Mouse (Mus musculus) intestine, embryonic 15.5 days (tissue): ENCODE measurements at regions not wholly inside any gene's neighbourhood (a gene's known extent, or its start where the extent isn't known, plus 50 kb on each side); places are given as distances from the start of the nearest gene placed in this dataset.

Experiments used
- ATAC-seq: fragments of 200-750 bp; cut with Nextera tagmentation; 2 replicates; pipeline ENCODE4 v1.8.0; 2017; ENCODE audit warnings: moderate TSS enrichment, moderate library complexity
- H3K27ac ChIP-seq: fragments of 300-500 bp; sonication (generic); 2 replicates; pipeline ENCODE4 v1.5.1; 2015; ENCODE audit warnings: mild to moderate bottlenecking, inconsistent platforms
- H3K27me3 ChIP-seq: fragments of 300-500 bp; sonication (generic); replicated peaks from 2 replicates; pipeline ENCODE4 v1.6.1; 2015; ENCODE audit warnings: inconsistent platforms
- H3K36me3 ChIP-seq: fragments of 300-500 bp; sonication (generic); 2 replicates; pipeline ENCODE4 v1.6.1; 2015; ENCODE audit warnings: inconsistent platforms
- H3K4me1 ChIP-seq: fragments of 300-500 bp; sonication (generic); replicated peaks from 2 replicates; pipeline ENCODE4 v1.6.1; 2015; ENCODE audit warnings: inconsistent platforms
- H3K4me2 ChIP-seq: fragments of 300-500 bp; sonication (generic); replicated peaks from 2 replicates; pipeline ENCODE4 v1.6.1; 2015; ENCODE audit warnings: mild to moderate bottlenecking, inconsistent platforms
- H3K4me3 ChIP-seq: fragments of 300-500 bp; sonication (generic); replicated peaks from 2 replicates; pipeline ENCODE4 v1.5.1; 2015; ENCODE audit warnings: inconsistent platforms
- H3K9ac ChIP-seq: fragments of 300-500 bp; sonication (generic); 2 replicates; pipeline ENCODE4 v1.6.1; 2015; ENCODE audit warnings: inconsistent platforms
- H3K9me3 ChIP-seq: fragments of 300-500 bp; sonication (generic); 2 replicates; pipeline ENCODE4 v1.6.1; 2016; ENCODE audit warnings: inconsistent platforms
- WGBS: fragments of 180-500 bp; shearing (Covaris S2); methylation state at CpG from one replicate; pipeline ENCODE4 v1.1.7; 2015; 5-methylcytosine and 5-hydroxymethylcytosine counted together

DNA sequence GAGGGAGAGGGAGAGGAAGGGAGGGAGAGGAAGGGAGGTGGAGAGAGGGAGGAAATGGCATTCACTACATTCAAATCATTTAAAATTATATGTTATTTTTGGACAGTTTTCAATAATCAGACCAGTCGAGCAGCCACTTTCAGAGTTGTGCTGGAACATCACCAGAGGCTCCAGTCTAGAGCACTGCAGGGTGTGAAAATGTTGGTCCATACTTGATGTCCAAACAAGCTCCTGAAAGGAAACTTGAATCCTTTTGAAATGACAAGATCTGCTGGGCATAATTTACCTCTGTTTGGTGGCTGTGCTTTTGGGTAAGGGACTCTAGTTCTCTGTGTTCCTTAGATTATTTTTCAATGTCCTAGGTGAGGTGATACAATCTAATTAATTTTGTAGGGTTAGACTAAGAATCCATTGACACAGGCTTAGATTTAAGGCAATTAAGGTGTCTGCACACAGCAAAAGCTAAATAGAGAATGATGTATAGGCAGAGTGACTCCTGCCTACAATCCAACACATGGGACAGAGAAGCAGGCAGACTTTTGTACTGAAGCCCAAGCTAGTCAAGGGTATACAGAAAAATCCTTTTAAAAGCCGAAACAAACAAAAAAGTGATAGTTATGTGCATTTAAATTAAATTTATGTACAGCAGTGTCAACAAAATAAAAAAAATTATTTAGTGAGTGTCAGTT, 297.2 kb downstream of the Gm4340 start:
- H3K9me3 ChIP-seq = no peaks in the 10 kb centered on the region
- no peak overlapping the region for H3K4me3 ChIP-seq
- no peaks in the 10 kb centered on the region for H3K36me3 ChIP-seq
- no peak overlapping the region for H3K4me2 ChIP-seq
- no peak for ATAC-seq
- 56% methylated on average over 2 of the region's 2 CpGs for WGBS
- no peak overlapping the region for H3K27ac ChIP-seq
- no peaks in the 10 kb centered on the region for H3K27me3 ChIP-seq
- H3K4me1 ChIP-seq = no peaks in the 10 kb centered on the region
- no peak overlapping the region for H3K9ac ChIP-seq
